Mouse (Mus musculus) liver, postnatal 0 days (tissue): ENCODE results near the gene Pdgfa.

ENCODE experiments used
- CTCF ChIP-seq: sonication (generic); IDR thresholded peaks from 2 replicates; pipeline ENCODE4 v1.5.1; 2016; ENCODE audit warnings: antibody characterized with exemption, low read depth
- EP300 ChIP-seq: IDR thresholded peaks from 2 replicates; pipeline ENCODE4 v1.6.1; 2016; ENCODE audit warnings: antibody characterized with exemption, low read depth, mild to moderate bottlenecking

GRCm38 (mm10) chr5:139015097-139015496, 17.9 kb upstream of the Pdgfa start:
- TF ChIP-seq EP300 (no peak), CTCF (peak; percentile 25; the same call in 1 of the 2 replicates)
